Mouse (Mus musculus) CH12.LX (cell line): ENCODE data around the gene Polr2b.

Source experiments
- EP300 ChIP-seq: IDR thresholded peaks from 2 replicates; pipeline ENCODE4 v1.6.1; 2011; ENCODE audit warnings: low read length, improper control_type of control experiment
- HCFC1 ChIP-seq: IDR thresholded peaks from 2 replicates; pipeline ENCODE4 v1.6.1; 2012; ENCODE audit warnings: low read depth, mild to moderate bottlenecking, inconsistent platforms, low read length, improper control_type of control experiment
- MAZ ChIP-seq: IDR thresholded peaks from 2 replicates; pipeline ENCODE4 v1.6.1; 2012; ENCODE audit warnings: low read depth, mild to moderate bottlenecking, inconsistent platforms, low read length, improper control_type of control experiment, moderate library complexity
- TCF12 ChIP-seq: IDR thresholded peaks from 2 replicates; pipeline ENCODE4 v1.6.1; 2014; ENCODE audit warnings: low read depth, mild to moderate bottlenecking, inconsistent platforms, low read length, improper control_type of control experiment
- USF1 ChIP-seq: IDR thresholded peaks from 2 replicates; pipeline ENCODE4 v1.6.1; 2014; ENCODE audit warnings: low read depth, mild to moderate bottlenecking, inconsistent platforms, low read length, improper control_type of control experiment

DNA sequence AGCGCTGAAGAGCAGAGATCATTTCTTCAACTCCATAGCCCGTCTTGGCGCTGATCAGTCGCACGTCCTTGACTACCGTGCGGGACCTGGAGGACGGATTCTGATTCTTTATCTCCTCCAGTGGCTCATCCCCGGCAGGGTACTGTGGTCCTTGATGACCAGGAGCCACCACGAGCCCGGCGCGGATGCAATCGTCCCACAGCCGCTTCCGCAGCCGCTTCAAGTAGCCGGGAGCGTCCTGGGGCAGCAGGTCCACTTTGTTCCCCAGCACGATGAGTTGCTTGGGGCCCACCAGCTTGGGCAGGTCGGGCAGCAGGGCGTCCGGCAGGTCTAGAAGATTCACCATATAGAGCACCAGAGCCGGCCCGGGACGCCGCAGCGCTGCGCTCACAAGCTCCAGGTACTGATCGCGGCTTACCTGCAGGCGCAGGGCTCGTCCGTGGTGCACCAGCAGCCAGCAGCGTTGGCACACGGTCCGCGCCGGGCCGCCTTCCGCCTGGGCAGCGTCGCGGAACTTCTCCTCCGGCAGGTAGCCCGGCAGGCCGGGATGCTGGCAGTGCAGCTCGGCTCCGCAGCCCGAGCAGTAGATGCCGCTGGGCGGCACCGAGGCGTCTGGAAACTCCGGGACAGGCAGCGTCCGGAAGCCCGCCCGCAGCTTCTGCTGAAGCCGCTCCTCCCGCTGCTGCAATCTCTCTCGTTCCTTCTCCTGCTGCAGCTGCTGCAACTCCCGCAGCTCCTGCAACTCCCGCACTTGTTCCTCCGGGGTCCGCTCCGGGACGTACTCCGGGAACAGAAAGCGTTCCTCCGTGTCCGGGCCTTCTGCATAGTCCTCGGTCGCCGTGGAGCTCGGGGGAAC, 668 bp upstream of the Polr2b start:
- TF ChIP-seq USF1 (no peak), TCF12 (no peak), EP300 (no peak), MAZ (no peak), HCFC1 (no peak)
